Mouse (Mus musculus): ENCODE data around the gene AI464131.
A peak's percentile ranks its signal among the peaks of the same experiment; 100 is the strongest.
"Not testable (repeated sequence)": the region's sequence is repeated elsewhere in the genome, so short reads cannot be mapped to it uniquely, and the experiment has no call there.

The AI464131 gene

DNA sequence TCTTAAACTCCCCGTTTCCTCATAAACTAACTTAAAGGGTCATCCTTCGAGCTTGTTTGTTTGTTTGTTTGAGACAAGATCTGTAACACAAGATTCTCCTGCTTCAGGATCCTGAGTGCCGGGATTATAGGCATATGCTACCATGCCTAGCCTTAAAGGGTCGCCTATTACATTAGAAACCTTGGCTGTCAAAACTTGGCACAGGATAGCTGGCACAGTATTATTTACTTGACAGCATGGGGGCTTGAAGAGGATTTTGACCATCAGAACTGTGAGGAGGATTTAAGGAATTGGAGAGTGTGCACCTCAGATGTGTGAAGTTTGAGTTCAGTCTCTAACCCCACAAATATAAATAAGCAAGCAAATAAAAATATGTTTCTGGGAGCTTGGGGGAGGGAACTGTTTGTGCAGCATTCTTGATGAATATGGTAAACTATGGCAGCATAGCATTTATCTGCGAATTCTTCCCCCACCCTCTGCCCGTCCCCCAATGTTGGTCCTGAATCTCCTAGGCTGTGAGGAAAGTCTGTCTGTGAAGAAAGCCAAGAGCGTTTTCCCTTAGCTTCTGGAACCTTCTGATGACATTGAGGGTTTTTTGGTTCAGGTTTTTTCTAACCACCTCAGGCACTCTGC lies 32.7 kb downstream of the AI464131 start:
- DNase-seq (ENCODE audit: low read depth, low spot score) = no peak

DNA sequence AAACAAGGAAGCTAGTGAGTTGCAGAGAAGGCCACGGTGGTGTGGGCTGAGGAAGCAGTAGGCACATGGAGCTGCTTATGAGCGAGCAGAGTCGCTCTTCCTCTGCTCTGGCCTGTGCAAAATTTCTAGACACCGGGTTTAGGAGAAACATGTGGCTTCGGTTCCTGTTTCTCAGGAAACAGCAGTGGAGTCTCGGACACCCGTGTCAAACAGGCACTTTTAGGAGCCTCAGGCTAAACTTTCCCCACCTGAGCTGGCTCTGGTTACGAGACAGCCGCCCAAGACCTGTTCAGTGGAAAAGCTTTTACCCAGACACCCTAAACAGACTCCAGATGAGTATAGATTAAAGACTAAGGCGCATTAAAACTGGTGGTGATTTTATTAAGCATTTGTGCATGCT lies 33.7 kb downstream of the AI464131 start:
- no peak for DNase-seq (ENCODE audit: low read depth, low spot score)

DNA sequence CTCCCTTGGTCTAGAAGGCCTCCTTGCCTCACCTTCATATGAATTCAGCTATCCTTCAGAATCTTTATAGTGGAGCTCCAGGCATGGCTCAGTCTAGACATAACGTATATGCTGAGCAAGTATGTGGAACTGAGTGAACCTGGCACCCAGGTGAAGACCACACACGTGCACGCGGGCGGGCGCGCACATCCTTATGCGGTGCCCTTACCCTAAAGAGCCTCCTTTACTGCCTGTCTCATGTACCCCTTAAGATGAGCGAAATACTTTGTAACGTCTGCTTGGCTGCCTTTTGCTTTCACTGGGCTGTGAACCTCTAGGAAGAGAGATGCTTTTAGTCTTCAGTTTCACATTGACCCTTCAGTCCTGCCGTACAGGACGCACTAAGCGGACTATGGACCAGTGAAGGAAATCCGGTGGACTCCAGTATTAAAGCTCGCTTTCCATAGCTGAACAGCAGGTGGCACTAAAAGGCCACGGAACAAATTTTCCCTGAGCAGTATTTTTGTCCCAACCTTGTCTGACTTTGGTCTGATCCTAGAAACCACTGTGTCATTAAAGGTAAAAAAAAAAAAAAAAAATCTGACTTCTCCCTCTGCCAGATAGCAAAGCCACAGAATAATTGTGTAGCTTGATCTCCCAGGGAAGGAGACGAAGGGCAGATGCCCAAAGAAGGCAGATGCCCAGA lies 34.3 kb downstream of the AI464131 start:
- peak; percentile 71 for DNase-seq (ENCODE audit: low read depth, low spot score)

DNA sequence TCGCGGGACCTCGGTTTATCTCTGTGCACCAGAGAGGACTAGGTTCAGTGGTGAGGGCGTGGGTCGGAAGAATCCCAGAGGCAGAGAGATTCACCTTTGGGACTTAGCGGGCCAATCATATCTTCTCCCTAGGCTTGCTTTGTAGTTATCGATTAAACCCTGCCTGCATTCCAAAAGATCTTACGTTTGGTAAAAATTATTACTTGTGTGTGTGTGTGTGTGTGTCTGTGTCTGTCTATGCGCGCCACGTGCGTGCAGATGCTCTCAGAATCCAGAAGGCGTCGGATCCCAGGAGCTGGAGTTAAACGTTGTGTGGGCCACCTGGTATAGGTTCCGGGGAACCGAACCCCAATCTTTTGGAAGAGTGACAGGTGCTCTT lies 37.6 kb downstream of the AI464131 start:
- no peak for DNase-seq (ENCODE audit: low read depth, low spot score)

DNA sequence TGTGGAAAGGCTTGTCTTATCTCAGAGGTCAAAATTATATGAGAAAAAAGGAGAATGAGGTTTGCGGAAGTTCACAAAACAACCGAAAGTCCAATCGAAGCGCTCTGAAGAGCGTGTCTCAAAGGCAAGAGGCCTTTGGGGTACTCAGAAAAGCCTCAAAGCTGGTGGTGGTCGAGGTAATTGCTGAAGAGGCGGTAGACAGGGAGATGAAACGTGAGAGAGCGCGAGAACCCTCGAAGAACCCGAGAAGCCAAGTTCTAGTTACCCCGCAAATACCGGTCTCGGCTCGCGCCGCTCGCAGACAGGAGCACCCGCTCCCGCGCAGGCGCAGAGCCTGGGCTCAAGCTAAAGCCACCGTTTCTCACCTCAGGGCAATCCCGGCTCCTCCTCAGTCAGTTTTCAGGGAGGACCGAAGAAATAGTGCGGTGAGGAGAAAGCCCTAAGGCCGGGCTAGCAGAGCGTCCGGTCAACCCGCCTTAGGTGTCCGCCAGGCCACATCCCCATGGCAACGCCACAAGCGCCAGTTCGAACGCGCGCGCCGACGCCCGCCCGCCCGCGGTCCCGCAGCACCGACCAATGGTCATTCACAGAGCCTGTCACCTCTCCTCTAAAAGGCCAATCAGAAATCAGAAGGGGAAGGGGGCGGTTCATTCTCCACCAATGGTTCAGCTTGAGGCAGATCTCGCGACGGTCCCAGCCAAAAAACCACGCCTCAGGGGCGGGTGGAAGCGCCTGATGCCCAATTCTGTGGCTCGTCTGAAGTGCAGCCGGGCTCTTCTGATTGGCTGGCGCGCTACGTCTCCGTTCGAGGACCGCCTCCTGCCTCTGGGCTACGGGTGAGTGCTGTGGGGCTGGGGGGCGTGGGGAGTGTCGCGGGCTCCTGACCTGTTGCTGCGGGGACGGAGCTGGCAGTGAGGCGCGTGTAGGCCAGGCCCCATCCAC lies 38.3 kb downstream of the AI464131 start, which contains the start of the genes Kif24 and Nudt2:
Gene Kif24 (minus strand): TSS at position 543 of the 942 bp plus-strand sequence.
Gene Nudt2 (plus strand): TSS at position 807 of the 942 bp plus-strand sequence.
- DNase-seq (ENCODE audit: low read depth, low spot score) = peak; percentile 98

DNA sequence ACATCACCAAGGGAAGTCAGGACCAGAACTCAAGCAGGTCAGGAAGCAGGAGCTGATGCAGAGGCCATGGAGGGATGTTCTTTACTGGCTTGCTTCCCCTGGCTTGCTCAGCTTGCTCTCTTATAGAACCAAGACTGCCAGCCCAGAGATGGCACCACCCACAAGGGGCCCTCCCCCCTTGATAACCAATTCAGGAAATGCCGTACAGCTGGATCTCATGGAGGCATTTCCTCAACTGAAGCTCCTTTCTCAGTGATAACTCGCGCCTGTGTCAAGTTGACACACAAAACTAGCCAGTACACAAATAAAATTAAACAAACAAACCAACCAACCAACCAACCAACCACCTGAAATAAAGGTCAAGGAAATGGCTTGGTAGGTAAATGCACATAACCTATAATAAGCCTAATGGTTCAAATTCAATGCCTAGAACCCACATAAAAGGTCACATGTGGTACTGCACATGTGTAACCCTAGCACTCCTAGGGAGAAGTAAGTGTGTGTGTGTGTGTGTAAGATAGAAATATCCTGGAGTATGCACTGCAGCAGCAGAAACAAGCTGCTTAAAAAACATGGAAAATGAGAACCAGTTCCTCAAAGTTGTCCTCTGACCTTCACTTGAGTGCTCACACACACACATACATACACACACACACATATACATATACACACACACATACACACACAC lies 39.7 kb downstream of the AI464131 start:
- DNase-seq (ENCODE audit: low read depth, low spot score) = not testable (repeated sequence)

DNA sequence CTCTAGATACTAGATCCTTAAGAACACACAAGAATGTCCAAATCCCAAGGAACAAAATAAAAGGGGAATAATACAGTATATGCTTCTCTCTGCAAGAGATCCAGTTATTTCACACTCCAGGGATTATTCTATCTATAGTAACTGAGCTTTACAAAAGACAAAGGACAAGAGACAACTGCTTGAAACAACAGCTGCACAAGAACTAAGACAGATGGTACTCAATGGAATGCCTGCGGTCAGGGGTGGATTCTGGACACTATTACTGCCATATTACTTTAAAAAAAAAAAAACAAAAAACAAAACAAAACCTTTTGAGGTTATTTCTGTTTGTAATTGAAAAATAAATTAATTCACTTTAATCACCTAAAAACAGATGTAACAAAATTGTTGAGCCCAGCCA lies 42.2 kb downstream of the AI464131 start:
- DNase-seq (ENCODE audit: low read depth, low spot score) = no peak

DNA sequence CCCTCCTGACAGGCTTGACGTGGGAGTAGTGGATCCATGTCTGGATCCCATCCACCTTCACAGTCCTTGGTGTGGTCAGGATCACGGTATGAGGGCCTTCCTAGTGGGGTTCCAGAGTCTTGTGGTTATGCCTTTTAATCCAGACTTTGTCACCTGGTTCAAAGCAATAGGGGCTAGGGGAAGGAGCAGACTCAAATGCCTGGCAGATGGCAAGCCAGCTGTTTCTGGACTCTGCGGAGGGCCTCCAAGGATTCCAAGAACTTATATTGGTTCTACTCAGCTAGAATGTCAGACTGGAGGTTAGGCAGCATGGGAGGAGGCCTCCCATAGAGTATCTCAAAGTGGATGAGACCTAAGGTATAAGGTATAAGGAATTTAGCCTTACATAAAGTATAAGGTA lies 55.3 kb downstream of the AI464131 start:
- no peak for DNase-seq (ENCODE audit: low read depth, low spot score)
